Mouse (Mus musculus) forebrain, embryonic 16.5 days (tissue): ENCODE results near the gene Cd79a. TPM values are rescaled to one million over a fixed set of nuclear protein-coding genes. Genes with fewer than 3 reads are reported as not detected.

Source experiments
- ATAC-seq: fragments of 200-750 bp; cut with Nextera tagmentation; 2 replicates; pipeline ENCODE4 v1.8.0; 2017; ENCODE audit warnings: mild to moderate bottlenecking, moderate library complexity
- H3K27ac ChIP-seq: fragments of 300-500 bp; sonication (generic); 2 replicates; pipeline ENCODE4 v1.5.1; 2014; ENCODE audit warnings: low read length, control low read depth
- H3K27me3 ChIP-seq: fragments of 300-500 bp; sonication (generic); replicated peaks from 2 replicates; pipeline ENCODE4 v1.6.1; 2014; ENCODE audit warnings: low read length; ENCODE audit not compliant: control insufficient read depth, insufficient read depth
- H3K36me3 ChIP-seq: fragments of 300-500 bp; sonication (generic); 2 replicates; pipeline ENCODE4 v1.6.1; 2014; ENCODE audit not compliant: control insufficient read depth, insufficient read depth
- H3K4me1 ChIP-seq: fragments of 300-500 bp; sonication (generic); replicated peaks from 2 replicates; pipeline ENCODE4 v1.6.1; 2014; ENCODE audit warnings: low read length; ENCODE audit not compliant: control insufficient read depth, insufficient read depth
- H3K4me2 ChIP-seq: fragments of 300-500 bp; sonication (generic); 2 replicates; pipeline ENCODE4 v1.6.1; 2014; ENCODE audit warnings: mild to moderate bottlenecking, low read length, control low read depth
- H3K4me3 ChIP-seq: fragments of 300-500 bp; sonication (generic); replicated peaks from 2 replicates; pipeline ENCODE4 v1.5.1; 2014; ENCODE audit warnings: mild to moderate bottlenecking, low read length, control low read depth
- H3K9ac ChIP-seq: fragments of 300-500 bp; sonication (generic); replicated peaks from 2 replicates; pipeline ENCODE4 v1.6.1; 2014; ENCODE audit warnings: low read depth, low read length, control low read depth
- H3K9me3 ChIP-seq: fragments of 300-500 bp; sonication (generic); 2 replicates; pipeline ENCODE4 v1.6.1; 2016; ENCODE audit warnings: low read length; ENCODE audit not compliant: control insufficient read depth
- WGBS: fragments of 180-500 bp; shearing (Covaris S2); extraction: QIAGEN DNeasy Blood & Tissue Kit; methylation state at CpG from one replicate; pipeline ENCODE4 v1.1.7; 2014; 5-methylcytosine and 5-hydroxymethylcytosine counted together
- polyA plus RNA-seq: library from polyadenylated mRNA; unstranded; fragments of >200 nt; fragmentation: Nextera tagmentation; extraction: Ambion mirVana; gene quantifications from 2 replicates; pipeline ENCODE4 v1.2.1, GENCODE M21; 2015

Cd79a gene
- polyA plus RNA-seq, 1 experiment from 2014 or later: 0.19 TPM

GRCm38 (mm10) chr7:24944257-24944950 is 47.2 kb downstream of the Cd79a start, which contains the start of gene Gm4881:
Gm4881 (minus strand) TSS chr7:24944494.
- peaks cover 18% of the 10 kb centered on the region for H3K4me1 ChIP-seq
- ATAC-seq: no peak

GRCm38 (mm10) chr7:24947316-24948048 is 50.3 kb downstream of the Cd79a start:
- H3K4me3 ChIP-seq: no peak overlapping the region
- H3K36me3 ChIP-seq: no peaks in the 10 kb centered on the region
- H3K27ac ChIP-seq: no peak overlapping the region
- H3K4me1 ChIP-seq: peaks cover 24% of the 10 kb centered on the region
- H3K9ac ChIP-seq: no peak overlapping the region
- ATAC-seq: no peak
- H3K27me3 ChIP-seq: peaks cover 89% of the 10 kb centered on the region
- no peaks in the 10 kb centered on the region for H3K9me3 ChIP-seq
- no peak overlapping the region for H3K4me2 ChIP-seq
- WGBS: 3% methylated on average over 7 of the region's 7 CpGs

More at GRCm38 (mm10) chr7:24944257-24944950, 47.2 kb downstream of the Cd79a start, which contains the start of gene Gm4881:
- Histone ChIP-seq H3K4me2 (peak within 1 kb of the TSS; percentile 69), H3K9ac (no peak within 1 kb of the TSS; the same call in 1 of the 2 replicates), H3K36me3 (no peaks in the 10 kb centered on the region), H3K27ac (no peak within 1 kb of the TSS), H3K4me3 (peak within 1 kb of the TSS; percentile 39), H3K9me3 (no peaks in the 10 kb centered on the region), H3K27me3 (peaks cover 82% of the 10 kb centered on the region)
- under 1% methylated on average over 60 of the region's 72 CpGs for WGBS

- peak overlapping the region; percentile 20; the same call in 1 of the 2 replicates for H3K4me3 ChIP-seq
Observed at GRCm38 (mm10) chr7:24948774-24949173, 51.6 kb downstream of the Cd79a start.

GRCm38 (mm10) chr7:24949958-24950623 is 52.9 kb downstream of the Cd79a start:
- ATAC-seq: peak; percentile 27; the same call in 1 of the 2 replicates
- peaks cover 70% of the 10 kb centered on the region for H3K27me3 ChIP-seq
- peaks cover 18% of the 10 kb centered on the region for H3K4me1 ChIP-seq
- H3K27ac ChIP-seq: no peak overlapping the region
- H3K9me3 ChIP-seq: no peaks in the 10 kb centered on the region
- no peak overlapping the region for H3K4me2 ChIP-seq
- H3K9ac ChIP-seq: no peak overlapping the region
- no peak overlapping the region for H3K4me3 ChIP-seq
- H3K36me3 ChIP-seq: no peaks in the 10 kb centered on the region
- under 1% methylated on average over 8 of the region's 8 CpGs for WGBS

More at GRCm38 (mm10) chr7:24948774-24949173, 51.6 kb downstream of the Cd79a start:
- Histone ChIP-seq H3K9ac (0 out of 2 replicates have a peak overlapping the region, but pooled peaks have one; percentile 39), H3K27ac (no peak overlapping the region), H3K36me3 (no peaks in the 10 kb centered on the region), H3K9me3 (no peaks in the 10 kb centered on the region), H3K4me1 (peaks cover 21% of the 10 kb centered on the region), H3K4me2 (0 out of 2 replicates have a peak overlapping the region, but pooled peaks have one; percentile 28), H3K27me3 (peaks cover 81% of the 10 kb centered on the region)
- WGBS: 2% methylated on average over 29 of the region's 29 CpGs
- ATAC-seq: no peak

Other genes starting within 250 kb of the Cd79a start
- not detected in 2 replicates for gene Tex101, start 220.7 kb upstream of the Cd79a start, polyA plus RNA-seq
- gene BC049730, start 188.1 kb upstream of the Cd79a start, polyA plus RNA-seq: not detected in 2 replicates
- not detected in 2 replicates for gene Gm4763, start 170.5 kb upstream of the Cd79a start, polyA plus RNA-seq
- 0.23 TPM in 1 of 2 replicates, not detected in the other for gene Cd177, start 137.1 kb upstream of the Cd79a start, polyA plus RNA-seq
- gene Ceacam10, start 120.2 kb upstream of the Cd79a start, polyA plus RNA-seq: not detected in 2 replicates
- 23.0 and 28.5 TPM in 2 replicates for gene Gm9844, start 35.2 kb upstream of the Cd79a start, polyA plus RNA-seq
- not detected in 2 replicates for gene Lypd4, start 27.4 kb upstream of the Cd79a start, polyA plus RNA-seq
- not detected in 2 replicates for gene Dmrtc2, start 27.3 kb upstream of the Cd79a start, polyA plus RNA-seq
- 1,290 and 1,309 TPM in 2 replicates for gene Rps19, start 13.0 kb upstream of the Cd79a start, polyA plus RNA-seq
- 61.7 and 73.7 TPM in 2 replicates for gene Arhgef1, start 5.5 kb downstream of the Cd79a start, polyA plus RNA-seq
- gene Gm4881, start 47.1 kb downstream of the Cd79a start, polyA plus RNA-seq: 0.37 TPM in 1 of 2 replicates, not detected in the other
- gene Rabac1, start 75.4 kb downstream of the Cd79a start, polyA plus RNA-seq: 200 and 220 TPM in 2 replicates
- gene Atp1a3, start 108.6 kb downstream of the Cd79a start, polyA plus RNA-seq: 227 and 278 TPM in 2 replicates
- gene Grik5, start 175.0 kb downstream of the Cd79a start, polyA plus RNA-seq: 10.4 and 16.9 TPM in 2 replicates
- 36.6 and 38.4 TPM in 2 replicates for gene Zfp574, start 175.2 kb downstream of the Cd79a start, polyA plus RNA-seq